Mouse (Mus musculus): ENCODE measurements around the gene Ptprs. TPM values are rescaled to one million over a fixed set of nuclear protein-coding genes. Genes with fewer than 3 reads are reported as not detected.

The Ptprs gene
- polyA plus RNA-seq, 1 experiment from 2014 or later = 15.7 TPM

- WGBS = 37% methylated on average over 10 of the region's 10 CpGs
- 0 out of 2 replicates have a peak, but pooled peaks cover 7% of the 10 kb centered on the region for H3K4me1 ChIP-seq (replicated peaks; ENCODE audit: control insufficient read depth, insufficient read depth, low read length)
These were observed 5.7 kb downstream of the Ptprs start for GRCm38 (mm10) chr17:56470571-56470970.

DNA sequence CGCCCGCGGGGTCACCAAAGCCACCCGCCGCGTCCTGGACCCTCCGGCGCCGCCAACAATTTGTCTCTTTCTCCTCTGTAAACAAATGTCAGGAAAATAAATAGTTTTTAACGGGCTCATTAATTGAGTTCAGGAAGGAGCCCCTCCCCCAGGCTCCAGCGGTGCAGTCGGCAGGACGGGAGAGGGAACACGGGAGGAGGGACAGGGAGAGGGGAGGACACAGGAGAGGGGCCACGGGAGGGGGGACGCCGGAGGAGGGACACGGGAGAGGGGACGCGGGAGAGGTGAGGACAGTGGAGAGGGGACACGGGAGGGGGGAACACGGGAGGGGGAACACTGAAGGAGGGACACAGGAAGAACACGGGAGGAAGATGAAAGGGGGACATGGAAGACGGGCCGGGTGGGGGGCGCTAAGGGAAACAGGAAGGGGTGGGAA, 6.3 kb downstream of the Ptprs start:
- Histone ChIP-seq H3K9ac (ENCODE audit: low read depth, low read length) (no peak overlapping the region), H3K27ac (ENCODE audit: low read depth, low read length) (no peak overlapping the region), H3K4me1 (replicated peaks; ENCODE audit: control insufficient read depth, insufficient read depth, low read length) (0 out of 2 replicates have a peak, but pooled peaks cover 7% of the 10 kb centered on the region), H3K9me3 (ENCODE audit: control insufficient read depth) (no peaks in the 10 kb centered on the region), H3K4me3 (ENCODE audit: low read depth, low read length) (peak overlapping the region; percentile 26; the same call in 1 of the 2 replicates), H3K4me2 (replicated peaks; ENCODE audit: low read depth) (peak overlapping the region; percentile 51), H3K36me3 (ENCODE audit: control insufficient read depth, insufficient read depth) (no peaks in the 10 kb centered on the region), H3K27me3 (replicated peaks; ENCODE audit: control insufficient read depth, insufficient read depth, low read length) (peaks cover 36% of the 10 kb centered on the region)
- no peak for ATAC-seq
- no peak for TF ChIP-seq CTCF (IDR thresholded peaks at IDR 0.05; ENCODE audit: low read depth)
- 13% methylated on average over 20 of the region's 26 CpGs for WGBS

More at GRCm38 (mm10) chr17:56470571-56470970, 5.7 kb downstream of the Ptprs start:
- Histone ChIP-seq H3K4me3 (ENCODE audit: low read depth, low read length) (peak overlapping the region; percentile 26; the same call in 1 of the 2 replicates), H3K4me2 (replicated peaks; ENCODE audit: low read depth) (peak overlapping the region; percentile 51), H3K9me3 (ENCODE audit: control insufficient read depth) (no peaks in the 10 kb centered on the region), H3K27ac (ENCODE audit: low read depth, low read length) (no peak overlapping the region), H3K9ac (ENCODE audit: low read depth, low read length) (no peak overlapping the region), H3K27me3 (replicated peaks; ENCODE audit: control insufficient read depth, insufficient read depth, low read length) (peaks cover 42% of the 10 kb centered on the region), H3K36me3 (ENCODE audit: control insufficient read depth, insufficient read depth) (no peaks in the 10 kb centered on the region)
- no peak for TF ChIP-seq CTCF (IDR thresholded peaks at IDR 0.05; ENCODE audit: low read depth)
- ATAC-seq = no peak

- TF ChIP-seq CTCF (IDR thresholded peaks at IDR 0.05; ENCODE audit: low read depth) = no peak
- no peak overlapping the region for H3K4me3 ChIP-seq (ENCODE audit: low read depth, low read length)
- H3K9ac ChIP-seq (ENCODE audit: low read depth, low read length) = no peak overlapping the region
- H3K4me1 ChIP-seq (replicated peaks; ENCODE audit: control insufficient read depth, insufficient read depth, low read length) = no peaks in the 10 kb centered on the region
- no peaks in the 10 kb centered on the region for H3K9me3 ChIP-seq (ENCODE audit: control insufficient read depth)
- peak overlapping the region; percentile 51 for H3K4me2 ChIP-seq (replicated peaks; ENCODE audit: low read depth)
- no peaks in the 10 kb centered on the region for H3K36me3 ChIP-seq (ENCODE audit: control insufficient read depth, insufficient read depth)
- H3K27ac ChIP-seq (ENCODE audit: low read depth, low read length) = no peak overlapping the region
- H3K27me3 ChIP-seq (replicated peaks; ENCODE audit: control insufficient read depth, insufficient read depth, low read length) = peaks cover 29% of the 10 kb centered on the region
- WGBS = 45% methylated on average over 8 of the region's 8 CpGs
- ATAC-seq = no peak
These were observed 7.0 kb downstream of the Ptprs start for GRCm38 (mm10) chr17:56469275-56469674.

DNA sequence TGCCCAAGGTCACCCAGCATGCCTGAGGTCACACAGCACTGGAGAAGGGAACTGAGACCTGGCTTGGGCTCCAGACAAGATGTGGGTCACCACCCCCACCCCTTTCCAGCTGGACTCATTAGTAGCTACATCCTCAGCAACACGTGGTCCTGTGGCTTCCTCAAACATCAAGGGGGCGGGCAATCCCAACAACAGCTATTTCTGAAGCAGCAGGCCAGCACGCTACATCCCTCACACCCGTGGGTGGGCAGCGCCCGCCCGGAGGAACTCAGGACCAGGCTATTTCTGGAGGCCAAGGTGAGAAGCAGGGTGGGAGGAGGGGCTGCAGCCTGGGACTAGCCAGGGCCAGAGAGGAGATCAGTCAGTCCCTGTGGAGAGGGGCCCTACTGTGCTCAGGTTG, 7.4 kb downstream of the Ptprs start:
- H3K4me2 ChIP-seq (replicated peaks; ENCODE audit: low read depth) = no peak overlapping the region
- no peaks in the 10 kb centered on the region for H3K36me3 ChIP-seq (ENCODE audit: control insufficient read depth, insufficient read depth)
- peaks cover 25% of the 10 kb centered on the region for H3K27me3 ChIP-seq (replicated peaks; ENCODE audit: control insufficient read depth, insufficient read depth, low read length)
- ATAC-seq = no peak
- H3K9me3 ChIP-seq (ENCODE audit: control insufficient read depth) = no peaks in the 10 kb centered on the region
- H3K9ac ChIP-seq (ENCODE audit: low read depth, low read length) = no peak overlapping the region
- no peaks in the 10 kb centered on the region for H3K4me1 ChIP-seq (replicated peaks; ENCODE audit: control insufficient read depth, insufficient read depth, low read length)
- whole genome bisulfite sequencing = 50% methylated on average over 7 of the region's 7 CpGs
- no peak overlapping the region for H3K27ac ChIP-seq (ENCODE audit: low read depth, low read length)
- no peak overlapping the region for H3K4me3 ChIP-seq (ENCODE audit: low read depth, low read length)
- no peak for TF ChIP-seq CTCF (IDR thresholded peaks at IDR 0.05; ENCODE audit: low read depth)

GRCm38 (mm10) chr17:56468380-56468779, 7.9 kb downstream of the Ptprs start:
- Histone ChIP-seq H3K4me1 (replicated peaks; ENCODE audit: control insufficient read depth, insufficient read depth, low read length) (no peaks in the 10 kb centered on the region), H3K36me3 (ENCODE audit: control insufficient read depth, insufficient read depth) (no peaks in the 10 kb centered on the region), H3K4me2 (replicated peaks; ENCODE audit: low read depth) (no peak overlapping the region), H3K27ac (ENCODE audit: low read depth, low read length) (no peak overlapping the region), H3K4me3 (ENCODE audit: low read depth, low read length) (no peak overlapping the region), H3K9me3 (ENCODE audit: control insufficient read depth) (no peaks in the 10 kb centered on the region), H3K27me3 (replicated peaks; ENCODE audit: control insufficient read depth, insufficient read depth, low read length) (peaks cover 20% of the 10 kb centered on the region), H3K9ac (ENCODE audit: low read depth, low read length) (no peak overlapping the region)
- no peak for TF ChIP-seq CTCF (IDR thresholded peaks at IDR 0.05; ENCODE audit: low read depth)
- ATAC-seq = no peak
- 86% methylated on average over 9 of the region's 9 CpGs for WGBS

DNA sequence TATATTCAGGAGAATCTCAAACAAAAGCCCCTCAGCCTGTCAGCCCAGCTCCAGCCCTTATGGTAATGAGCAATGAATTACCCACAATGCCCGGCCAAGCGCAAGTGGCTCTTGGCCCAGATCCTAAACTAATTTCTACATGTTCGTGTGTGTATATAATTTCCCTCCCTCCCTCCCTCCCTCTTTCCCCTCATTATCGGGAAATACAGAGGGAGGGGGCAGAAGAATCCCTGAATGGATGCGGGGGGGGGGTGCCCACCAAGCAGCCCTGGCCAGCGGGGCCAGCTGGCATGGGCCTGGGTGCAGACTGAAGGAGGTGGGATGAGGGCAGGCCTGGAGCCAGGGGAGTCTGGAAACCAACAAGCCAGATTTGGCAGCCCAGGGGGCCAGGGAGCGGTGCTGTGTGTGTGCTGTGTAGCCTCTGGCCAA, 8.8 kb downstream of the Ptprs start:
- Histone ChIP-seq H3K4me3 (ENCODE audit: low read depth, low read length) (no peak overlapping the region), H3K4me2 (replicated peaks; ENCODE audit: low read depth) (no peak overlapping the region; the same call in 1 of the 2 replicates), H3K4me1 (replicated peaks; ENCODE audit: control insufficient read depth, insufficient read depth, low read length) (no peaks in the 10 kb centered on the region), H3K27ac (ENCODE audit: low read depth, low read length) (no peak overlapping the region), H3K27me3 (replicated peaks; ENCODE audit: control insufficient read depth, insufficient read depth, low read length) (peaks cover 11% of the 10 kb centered on the region; the same call in 1 of the 2 replicates), H3K9me3 (ENCODE audit: control insufficient read depth) (no peaks in the 10 kb centered on the region), H3K9ac (ENCODE audit: low read depth, low read length) (no peak overlapping the region), H3K36me3 (ENCODE audit: control insufficient read depth, insufficient read depth) (no peaks in the 10 kb centered on the region)
- no peak for ATAC-seq
- 62% methylated on average over 6 of the region's 7 CpGs for WGBS
- TF ChIP-seq CTCF (IDR thresholded peaks at IDR 0.05; ENCODE audit: low read depth) = no peak

Data from intestine, postnatal 0 days (tissue).